Mouse (Mus musculus) lung, embryonic 14.5 days (tissue): ENCODE measurements around the gene Pcif1. TPM values are rescaled to one million over a fixed set of nuclear protein-coding genes. Genes with fewer than 3 reads are reported as not detected.

Source experiments
- ATAC-seq: fragments of 200-750 bp; cut with Nextera tagmentation; 2 replicates; pipeline ENCODE4 v1.8.0; 2017; ENCODE audit warnings: mild to moderate bottlenecking, moderate TSS enrichment, moderate library complexity; ENCODE audit not compliant: insufficient read depth
- DNase-seq: peaks from one replicate; pipeline ENCODE4 v3.0.0-alpha.2; 2015
- H3K27ac ChIP-seq: fragments of 300-500 bp; sonication (generic); 2 replicates; pipeline ENCODE4 v1.5.1; 2014; ENCODE audit warnings: low read depth, mild to moderate bottlenecking, moderate library complexity
- H3K27me3 ChIP-seq: fragments of 300-500 bp; sonication (generic); 2 replicates; pipeline ENCODE4 v1.6.1; 2014; ENCODE audit warnings: low read length, control low read depth; ENCODE audit not compliant: insufficient read depth
- H3K36me3 ChIP-seq: fragments of 300-500 bp; sonication (generic); 2 replicates; pipeline ENCODE4 v1.6.1; 2014; ENCODE audit warnings: control low read depth; ENCODE audit not compliant: insufficient read depth
- H3K4me1 ChIP-seq: fragments of 300-500 bp; sonication (generic); 2 replicates; pipeline ENCODE4 v1.6.1; 2014; ENCODE audit warnings: antibody characterized with exemption, control low read depth; ENCODE audit not compliant: insufficient read depth
- H3K4me2 ChIP-seq: fragments of 300-500 bp; sonication (generic); 2 replicates; pipeline ENCODE4 v1.6.1; 2014; ENCODE audit warnings: mild to moderate bottlenecking
- H3K4me3 ChIP-seq: fragments of 300-500 bp; sonication (generic); 2 replicates; pipeline ENCODE4 v1.5.1; 2014; ENCODE audit warnings: low read depth, low read length
- H3K9ac ChIP-seq: fragments of 300-500 bp; sonication (generic); 2 replicates; pipeline ENCODE4 v1.6.1; 2014
- H3K9me3 ChIP-seq: fragments of 300-500 bp; sonication (generic); 2 replicates; pipeline ENCODE4 v1.6.1; 2016; ENCODE audit warnings: low read depth, low read length, control low read depth
- CTCF ChIP-seq: IDR thresholded peaks from 2 replicates; pipeline ENCODE4 v1.5.1; 2016; ENCODE audit warnings: antibody characterized with exemption, low read depth
- WGBS: fragments of 180-500 bp; shearing (Covaris S2); extraction: QIAGEN DNeasy Blood & Tissue Kit; methylation state at CpG from one replicate; pipeline ENCODE4 v1.1.7; 2014; 5-methylcytosine and 5-hydroxymethylcytosine counted together
- polyA plus RNA-seq: library from polyadenylated mRNA; unstranded; fragments of >200 nt; fragmentation: Nextera tagmentation; extraction: Ambion mirVana; gene quantifications from 2 replicates; pipeline ENCODE4 v1.2.1, GENCODE M21; 2014

The Pcif1 gene
- polyA plus RNA-seq, 1 experiment from 2014 or later: 83.0 TPM

GRCm38 (mm10) chr2:164894048-164894447 lies 14.9 kb downstream of the Pcif1 start:
- Histone ChIP-seq H3K9ac (no peak overlapping the region), H3K4me2 (no peak overlapping the region), H3K27me3 (no peaks in the 10 kb centered on the region), H3K9me3 (no peaks in the 10 kb centered on the region), H3K4me1 (no peaks in the 10 kb centered on the region), H3K27ac (no peak overlapping the region), H3K36me3 (peaks cover 97% of the 10 kb centered on the region), H3K4me3 (no peak overlapping the region)
- no peak for ATAC-seq
- 52% methylated on average over 5 of the region's 5 CpGs for WGBS
- TF ChIP-seq CTCF: peak; percentile 36
- no peak for DNase-seq

- Histone ChIP-seq H3K36me3 (peaks cover 97% of the 10 kb centered on the region), H3K9ac (no peak overlapping the region), H3K4me3 (no peak overlapping the region), H3K27me3 (no peaks in the 10 kb centered on the region), H3K4me1 (no peaks in the 10 kb centered on the region), H3K9me3 (no peaks in the 10 kb centered on the region), H3K27ac (no peak overlapping the region), H3K4me2 (no peak overlapping the region)
- no peak for ATAC-seq
- WGBS: 83% methylated on average over 1 of the region's 1 CpGs
- DNase-seq: no peak
- peak; percentile 21; the same call in 1 of the 2 replicates for TF ChIP-seq CTCF
Measured at GRCm38 (mm10) chr2:164894644-164895043, 15.5 kb downstream of the Pcif1 start.

DNA sequence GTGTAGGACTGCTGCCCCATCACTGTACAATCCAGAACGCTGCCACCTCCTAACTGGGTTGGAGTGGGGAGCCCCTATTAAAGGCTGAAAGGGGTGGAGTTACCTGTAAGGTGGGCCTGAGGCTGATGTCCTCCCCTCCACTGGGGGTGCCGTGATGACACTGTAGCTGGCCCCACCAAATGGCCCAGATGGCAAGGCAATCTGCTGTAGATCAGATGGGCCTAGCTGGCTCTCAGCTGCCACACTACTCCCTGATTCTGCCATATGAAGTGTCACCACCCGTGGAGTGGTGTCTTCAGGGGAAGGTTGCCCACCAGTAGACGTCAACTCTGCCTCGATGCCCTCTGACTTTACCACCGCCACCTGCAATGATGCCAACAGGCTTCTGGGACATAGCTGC lies 16.8 kb downstream of the Pcif1 start:
- Histone ChIP-seq H3K4me2 (no peak overlapping the region), H3K4me1 (no peaks in the 10 kb centered on the region), H3K9ac (no peak overlapping the region), H3K27me3 (no peaks in the 10 kb centered on the region), H3K27ac (no peak overlapping the region), H3K9me3 (no peaks in the 10 kb centered on the region), H3K36me3 (peaks cover 97% of the 10 kb centered on the region), H3K4me3 (no peak overlapping the region)
- no peak for TF ChIP-seq CTCF
- ATAC-seq (no peak), DNase-seq (no peak)
- 87% methylated on average over 6 of the region's 6 CpGs for WGBS

GRCm38 (mm10) chr2:164898008-164898407 lies 18.9 kb downstream of the Pcif1 start:
- Histone ChIP-seq H3K9ac (no peak overlapping the region), H3K27me3 (no peaks in the 10 kb centered on the region), H3K4me2 (no peak overlapping the region), H3K36me3 (peaks cover 97% of the 10 kb centered on the region), H3K27ac (no peak overlapping the region), H3K9me3 (no peaks in the 10 kb centered on the region), H3K4me3 (no peak overlapping the region), H3K4me1 (no peaks in the 10 kb centered on the region)
- TF ChIP-seq CTCF: no peak
- ATAC-seq (no peak), DNase-seq (no peak)
- 92% methylated on average over 7 of the region's 7 CpGs for WGBS

DNA sequence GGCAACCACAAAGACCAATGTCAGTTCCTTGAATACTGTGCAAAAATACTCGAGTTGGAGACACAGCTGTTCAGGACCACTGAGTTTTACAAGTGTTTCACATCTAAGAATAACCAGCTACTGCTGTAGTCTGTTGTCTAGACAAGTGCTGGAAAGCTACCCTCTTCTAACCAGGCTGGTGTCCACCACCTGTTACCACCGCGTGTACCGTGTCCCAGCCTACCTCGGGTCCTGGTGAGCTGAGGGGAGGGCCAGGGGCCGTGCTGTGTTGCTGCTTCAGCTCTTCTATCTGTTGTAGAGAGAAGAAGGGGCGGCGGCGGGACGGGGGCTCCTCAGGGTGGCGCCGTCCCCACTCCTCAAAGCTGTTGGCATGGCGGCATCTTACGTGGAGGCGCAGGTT lies 19.9 kb downstream of the Pcif1 start:
- Histone ChIP-seq H3K36me3 (peaks cover 96% of the 10 kb centered on the region), H3K27me3 (no peaks in the 10 kb centered on the region), H3K4me1 (no peaks in the 10 kb centered on the region), H3K9ac (no peak overlapping the region), H3K9me3 (no peaks in the 10 kb centered on the region), H3K27ac (no peak overlapping the region), H3K4me3 (no peak overlapping the region), H3K4me2 (no peak overlapping the region)
- DNase-seq (no peak), ATAC-seq (no peak)
- no peak for TF ChIP-seq CTCF
- WGBS: 89% methylated on average over 15 of the region's 15 CpGs

DNA sequence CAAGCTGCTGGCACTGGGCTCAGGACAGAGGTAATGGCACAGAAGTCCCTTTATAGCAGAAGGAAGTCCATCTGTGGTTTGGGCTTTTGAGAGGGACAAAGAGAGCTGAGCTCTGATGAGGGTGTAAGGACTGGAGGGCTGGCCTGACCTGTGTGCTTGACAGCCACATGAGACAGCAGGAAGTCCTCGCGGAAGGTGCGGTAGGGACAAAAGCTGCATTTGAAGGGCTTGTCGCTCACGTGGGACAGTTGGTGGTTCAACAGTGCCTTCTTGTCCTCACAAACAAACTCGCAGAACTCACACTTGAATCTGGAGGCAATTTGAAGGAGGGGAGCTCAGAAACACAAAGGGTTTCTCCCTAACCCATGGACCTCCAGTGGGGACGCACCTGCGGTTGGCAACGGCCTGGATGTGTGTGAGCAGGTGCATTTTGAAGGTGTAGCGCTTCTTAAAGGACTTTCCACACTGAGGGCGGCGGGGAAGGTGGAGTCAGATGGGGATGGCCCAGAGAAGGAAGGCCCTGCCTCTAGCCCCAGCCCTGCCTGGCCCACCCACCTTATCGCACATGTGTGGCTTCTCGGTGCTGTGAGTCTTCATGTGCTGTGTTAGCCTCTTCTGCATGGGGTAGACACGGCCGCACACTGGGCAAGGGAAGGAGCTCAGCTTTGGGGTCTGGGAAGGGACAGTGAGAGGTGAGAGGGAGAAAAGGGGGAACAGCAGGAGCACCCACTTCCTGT lies 20.8 kb downstream of the Pcif1 start:
- no peak overlapping the region for H3K9ac ChIP-seq
- ATAC-seq (no peak), DNase-seq (no peak)
- TF ChIP-seq CTCF: no peak
- no peak overlapping the region for H3K4me2 ChIP-seq
- no peaks in the 10 kb centered on the region for H3K27me3 ChIP-seq
- no peaks in the 10 kb centered on the region for H3K4me1 ChIP-seq
- H3K4me3 ChIP-seq: no peak overlapping the region
- no peaks in the 10 kb centered on the region for H3K9me3 ChIP-seq
- H3K27ac ChIP-seq: no peak overlapping the region
- 93% methylated on average over 16 of the region's 16 CpGs for WGBS
- peaks cover 96% of the 10 kb centered on the region for H3K36me3 ChIP-seq

DNA sequence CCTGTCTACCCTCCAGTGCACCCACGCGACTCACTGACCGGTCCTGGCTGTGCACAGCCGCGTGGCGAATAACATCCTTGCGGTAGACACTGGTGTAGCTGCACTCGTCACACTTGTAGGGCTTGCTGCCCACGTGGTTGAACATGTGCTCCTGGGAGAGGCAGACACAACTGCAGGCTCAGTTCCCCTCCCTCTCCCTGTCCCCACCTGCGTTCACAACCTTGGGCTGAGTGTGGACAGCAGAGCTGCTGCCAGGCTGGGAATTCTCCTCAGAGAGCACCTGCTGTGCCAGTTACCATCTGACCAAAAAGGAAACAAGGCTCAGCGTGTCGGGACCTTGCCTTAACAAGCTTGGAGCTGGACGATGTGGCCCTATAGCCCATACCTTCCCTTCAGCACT lies 22.3 kb downstream of the Pcif1 start:
- Histone ChIP-seq H3K27ac (no peak overlapping the region), H3K4me2 (no peak overlapping the region), H3K4me3 (no peak overlapping the region), H3K27me3 (no peaks in the 10 kb centered on the region), H3K36me3 (peaks cover 96% of the 10 kb centered on the region), H3K9ac (no peak overlapping the region), H3K9me3 (no peaks in the 10 kb centered on the region), H3K4me1 (no peaks in the 10 kb centered on the region)
- 91% methylated on average over 13 of the region's 13 CpGs for WGBS
- no peak for DNase-seq
- no peak for ATAC-seq
- TF ChIP-seq CTCF: no peak
